Mouse (Mus musculus) frontal cortex, postnatal 14 days (tissue): ENCODE measurements at regions not wholly inside any gene's neighbourhood (a gene's known extent, or its start where the extent isn't known, plus 50 kb on each side); places are given as distances from the start of the nearest gene placed in this dataset.

Source experiments
- DNase-seq, 2 experiments: peaks; one replicate each; pipeline ENCODE4 v3.0.0; 2022; ENCODE audit warnings: low spot score in 2 of 2

- DNase-seq, result peak; percentile 54 to 88
Observed at GRCm38 (mm10) chr7:68579666-68580065, 169.4 kb downstream of the Arrdc4 start.

- DNase-seq, result no peak
Observed at GRCm38 (mm10) chr7:68579216-68579615, 169.8 kb downstream of the Arrdc4 start.

DNA sequence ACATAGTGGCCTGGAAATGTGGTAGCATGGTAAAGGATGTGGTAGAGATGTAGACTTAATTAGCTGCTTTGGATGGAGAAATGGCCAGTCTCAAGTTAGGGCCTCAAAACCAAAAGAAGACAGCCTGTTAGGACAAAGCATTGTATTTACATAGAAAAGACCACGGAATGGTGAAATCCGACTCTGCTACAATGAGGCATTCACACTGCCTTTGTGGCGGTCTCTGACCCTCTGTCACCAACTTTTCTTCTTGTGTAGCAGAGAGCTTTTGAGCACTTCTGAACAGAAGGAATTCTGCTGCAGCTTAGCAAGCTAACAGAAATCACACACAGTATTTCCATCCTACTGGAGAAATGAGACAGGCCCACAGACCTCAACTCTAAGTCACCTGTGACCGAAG is 177.7 kb downstream of the Arrdc4 start:
- DNase-seq, result no peak

DNA sequence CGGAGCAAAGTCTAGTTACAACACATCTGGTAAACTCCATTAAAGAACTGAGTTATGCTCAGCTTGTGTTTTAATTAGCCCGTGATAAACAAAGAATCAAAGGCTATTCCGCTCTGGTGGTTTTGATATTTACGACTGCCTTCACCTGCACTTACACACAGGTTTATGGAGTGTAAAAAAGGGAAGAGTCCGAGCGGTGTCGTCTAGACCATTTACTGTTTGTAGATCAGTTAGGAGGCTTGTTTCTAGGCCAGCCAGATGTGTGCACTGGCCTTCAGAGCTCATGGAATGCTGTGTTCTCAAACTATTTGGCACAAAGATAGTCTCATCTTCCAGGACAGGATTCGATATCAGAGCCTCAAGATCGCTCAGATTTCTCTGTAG is 180.9 kb downstream of the Arrdc4 start:
- DNase-seq, result no peak

- DNase-seq, result no peak
Observed at GRCm38 (mm10) chr7:68567452-68568126, 181.5 kb downstream of the Arrdc4 start.

DNA sequence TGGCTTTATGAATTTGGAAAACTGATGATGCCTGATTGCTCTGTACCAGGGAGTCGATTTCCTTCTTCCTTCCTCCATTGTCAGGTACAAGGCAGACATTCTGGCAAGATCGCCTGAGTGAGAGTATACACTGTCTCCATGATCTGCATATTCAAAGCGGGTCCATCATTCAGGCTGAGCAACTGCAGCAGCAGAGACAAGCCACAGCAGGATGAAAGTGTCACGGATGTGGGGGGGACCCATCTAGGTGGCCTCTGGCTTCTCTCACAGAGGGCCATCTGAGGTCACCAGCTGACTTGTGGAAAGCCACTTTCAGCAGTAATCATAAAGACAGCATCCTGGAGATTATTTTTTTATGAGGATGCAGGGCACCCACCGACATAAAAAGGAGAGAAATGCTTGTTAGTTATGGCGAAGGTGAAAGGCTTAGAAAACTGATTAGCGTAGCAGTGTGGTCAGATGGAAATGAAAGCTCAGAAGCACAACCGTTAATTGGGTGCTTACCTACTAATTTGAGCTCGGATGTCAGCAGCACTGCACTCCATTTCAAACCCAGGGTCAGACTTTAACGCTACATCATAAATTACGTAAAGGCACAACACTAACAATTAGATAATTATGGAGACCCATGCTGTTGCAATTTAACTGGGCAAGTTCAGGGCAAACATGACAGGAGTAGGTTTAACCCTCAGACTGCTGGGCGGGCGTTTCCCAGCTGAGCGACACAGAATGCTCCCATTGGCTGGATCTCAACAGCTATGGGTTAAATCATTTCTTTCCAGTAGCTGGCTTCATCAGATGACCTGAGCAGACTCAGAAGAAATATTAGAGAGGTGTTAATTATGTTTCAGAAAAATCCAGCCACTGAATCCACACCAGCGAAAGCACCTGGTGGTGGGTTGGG is 189.3 kb downstream of the Arrdc4 start:
- no peak for DNase-seq

DNA sequence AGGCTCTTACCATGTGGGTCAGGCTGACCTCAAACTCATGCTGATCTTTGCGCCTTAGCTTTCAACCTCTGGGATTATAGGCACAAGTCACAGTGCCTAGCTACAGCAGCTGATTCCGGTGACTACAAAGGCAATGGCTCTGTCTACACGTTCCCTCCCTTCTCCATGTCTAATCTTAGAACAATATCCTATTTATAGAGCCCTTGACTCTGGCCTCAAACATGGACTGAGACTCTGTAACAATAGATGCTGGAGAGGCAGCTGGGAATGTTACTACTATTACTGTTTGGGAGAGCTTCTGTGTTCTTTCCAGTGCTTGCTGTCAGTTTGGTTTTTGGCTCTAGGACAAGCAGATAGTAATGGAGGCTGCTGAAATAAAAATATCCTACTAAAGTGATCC is 198.7 kb downstream of the Arrdc4 start:
- DNase-seq, result no peak

DNA sequence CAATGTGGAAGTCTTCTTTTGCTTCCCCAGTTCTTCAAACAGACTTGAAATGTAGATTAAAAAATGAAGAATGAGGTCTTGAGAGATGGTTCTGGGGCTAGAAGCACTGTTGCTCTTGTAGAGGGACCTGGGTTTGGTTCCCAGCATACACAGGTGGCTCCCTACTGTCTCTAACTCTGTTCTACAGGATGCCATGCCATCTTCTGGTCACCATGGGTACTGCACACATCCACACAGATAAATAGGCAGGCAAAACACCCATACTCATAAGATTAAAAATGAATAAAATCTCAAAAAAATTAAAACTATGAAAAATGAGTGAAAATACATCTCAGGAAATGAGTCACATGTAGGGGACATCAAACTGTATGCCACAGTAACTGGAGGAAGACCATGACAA is 200.9 kb downstream of the Arrdc4 start:
- DNase-seq, result no peak

GRCm38 (mm10) chr7:68544136-68544535 is 204.9 kb downstream of the Arrdc4 start:
- DNase-seq, result no peak

DNA sequence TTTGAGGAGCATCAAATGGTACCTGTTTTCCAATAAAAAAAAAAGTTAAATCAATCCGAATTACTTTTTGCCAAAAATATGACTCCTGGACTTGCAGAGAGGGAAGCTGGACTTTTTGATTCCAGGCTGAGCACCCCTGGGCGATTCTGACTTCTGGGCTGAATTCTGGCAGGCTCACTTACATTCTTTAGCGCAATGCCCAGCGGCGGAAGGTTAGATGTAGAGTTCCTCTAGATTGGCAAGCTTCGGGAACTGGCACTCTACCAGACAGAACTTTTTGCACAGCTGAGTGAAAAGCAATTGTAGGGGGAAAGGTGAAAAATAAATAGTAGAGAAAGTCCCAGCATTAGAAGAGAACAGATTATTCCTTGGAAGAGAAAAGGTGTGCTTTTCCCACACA is 235.5 kb downstream of the Fam169b start:
- DNase-seq, result no peak

DNA sequence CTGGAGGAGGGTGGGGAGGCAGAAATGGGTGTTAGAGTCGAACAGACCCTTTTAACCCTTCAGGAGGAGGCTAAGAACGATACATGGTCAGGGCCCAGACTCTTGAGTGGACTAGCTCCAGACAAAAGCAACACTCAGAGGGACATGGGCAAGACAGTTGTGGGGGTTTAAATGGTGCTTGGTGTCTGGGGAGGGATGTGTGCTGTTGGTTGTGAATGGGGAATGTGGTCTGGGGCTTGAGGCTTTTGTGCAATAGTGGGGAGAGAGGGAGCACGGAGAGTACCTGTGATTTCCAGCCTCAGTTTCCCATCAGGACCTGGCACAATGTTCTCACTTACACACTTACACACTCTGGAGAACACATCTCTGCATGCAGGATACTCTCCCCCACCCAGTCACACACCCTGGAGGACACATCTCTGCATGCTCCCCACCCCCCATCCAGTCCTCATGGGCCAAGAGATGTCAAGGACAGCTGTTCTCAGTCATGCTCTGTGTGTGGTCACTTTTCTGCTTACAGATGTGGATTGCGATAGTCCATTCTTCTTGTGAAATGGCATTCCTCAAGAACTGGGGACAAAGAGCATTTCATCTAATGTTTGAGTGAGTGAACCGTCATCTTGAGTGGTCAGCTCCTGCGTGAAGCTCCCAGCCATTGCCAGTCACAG is 217.6 kb downstream of the Fam169b start:
- no peak for DNase-seq

DNA sequence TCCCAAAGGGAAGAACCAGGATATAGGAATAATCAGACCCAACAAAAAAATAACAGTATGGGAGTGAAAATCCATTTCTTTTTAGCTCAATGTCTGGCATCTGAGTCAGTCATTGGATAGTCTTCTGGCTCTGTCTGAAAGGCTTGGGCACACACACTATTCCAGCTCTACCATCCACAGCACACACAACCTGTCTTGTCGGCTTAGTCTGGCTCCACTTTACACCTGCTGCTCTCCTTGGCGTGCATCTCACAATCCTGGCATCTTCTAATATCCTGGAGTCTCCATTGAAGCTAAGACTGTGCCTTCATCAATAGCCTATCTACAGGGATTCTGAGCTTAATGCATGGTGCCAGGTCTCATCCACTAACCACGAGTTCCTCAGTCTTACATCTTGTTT is 213.0 kb downstream of the Fam169b start:
- no peak for DNase-seq

DNA sequence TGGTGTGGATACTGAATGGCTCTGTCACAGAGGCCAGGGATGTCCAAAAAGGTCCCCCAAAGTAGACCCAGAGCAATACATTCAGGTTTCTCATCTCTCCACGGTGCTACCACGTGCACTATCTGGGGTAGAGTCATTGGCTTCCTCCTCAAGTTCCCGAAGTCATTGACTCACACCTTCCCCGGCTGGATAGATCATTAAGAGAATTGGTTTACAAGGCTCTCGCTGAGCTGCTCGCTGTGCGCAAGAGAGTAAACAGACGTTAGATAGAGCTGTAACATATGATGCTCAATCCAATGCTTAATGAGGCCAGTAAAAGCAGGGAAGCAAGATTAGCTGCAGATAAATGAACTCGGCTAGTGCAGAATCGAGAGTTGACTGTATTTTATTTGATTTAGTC is 208.9 kb downstream of the Fam169b start:
- no peak for DNase-seq

DNA sequence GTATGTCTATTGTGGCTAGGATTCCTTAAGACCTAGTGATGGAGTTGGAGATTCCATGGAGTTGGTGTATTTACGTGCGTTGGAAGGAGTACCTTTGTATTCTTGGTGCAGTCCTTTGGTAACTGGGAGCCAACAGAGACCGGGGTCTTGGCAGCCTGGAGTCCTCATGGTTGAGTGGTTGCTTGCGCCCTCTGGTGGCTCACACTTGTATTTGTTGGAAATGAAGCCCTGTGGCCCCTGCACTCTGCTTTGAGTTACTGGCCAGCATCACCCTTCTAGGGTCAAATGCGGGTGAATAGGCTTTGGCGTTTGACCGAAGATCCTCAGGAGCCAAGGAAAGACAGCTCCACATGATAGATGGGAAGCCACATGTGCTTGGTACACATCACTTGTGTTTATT is 207.1 kb downstream of the Fam169b start:
- peak in 1 of 2 experiments; percentile 36 for DNase-seq

DNA sequence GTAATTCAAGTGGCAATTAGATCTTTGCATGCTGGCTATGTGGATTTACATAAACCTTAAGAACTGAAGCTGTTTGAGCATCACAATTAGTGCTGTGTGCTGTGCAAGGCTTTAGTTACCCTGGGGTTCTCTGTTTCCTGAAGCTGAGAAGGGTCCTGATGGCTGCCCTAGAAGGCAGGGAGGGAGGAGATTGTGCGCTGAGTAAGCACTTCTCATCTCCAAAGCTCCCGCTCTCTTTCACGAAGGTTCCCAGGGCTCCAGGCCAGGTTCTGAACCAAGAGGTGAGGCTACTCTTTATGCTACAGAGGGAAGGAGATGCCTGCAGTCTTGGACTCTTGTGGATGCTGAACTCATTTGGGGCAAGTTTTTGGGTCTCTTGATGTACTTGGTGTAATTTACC is 206.7 kb downstream of the Fam169b start:
- DNase-seq, result no peak

GRCm38 (mm10) chr7:68478044-68478443 is 204.4 kb downstream of the Fam169b start:
- no peak for DNase-seq

DNA sequence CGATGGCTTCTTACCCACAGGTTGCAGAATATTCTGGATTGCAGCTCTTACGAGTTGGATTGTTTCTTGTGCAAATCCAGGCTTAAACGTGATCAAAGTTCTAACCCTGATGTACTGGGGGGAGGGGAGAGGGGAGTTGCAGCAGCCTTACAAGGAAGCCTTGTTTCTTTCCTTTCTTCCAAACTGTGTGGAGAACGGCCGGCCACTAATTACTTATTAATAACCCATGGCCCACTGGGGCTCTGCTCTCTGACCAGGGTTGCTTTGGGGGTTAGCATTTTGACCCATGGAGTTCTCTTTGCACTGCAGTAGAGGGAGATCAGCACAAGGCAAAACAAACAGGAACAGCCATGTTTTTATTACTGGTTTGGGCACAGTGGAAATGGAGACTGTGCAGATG is 199.2 kb downstream of the Fam169b start:
- no peak for DNase-seq

DNA sequence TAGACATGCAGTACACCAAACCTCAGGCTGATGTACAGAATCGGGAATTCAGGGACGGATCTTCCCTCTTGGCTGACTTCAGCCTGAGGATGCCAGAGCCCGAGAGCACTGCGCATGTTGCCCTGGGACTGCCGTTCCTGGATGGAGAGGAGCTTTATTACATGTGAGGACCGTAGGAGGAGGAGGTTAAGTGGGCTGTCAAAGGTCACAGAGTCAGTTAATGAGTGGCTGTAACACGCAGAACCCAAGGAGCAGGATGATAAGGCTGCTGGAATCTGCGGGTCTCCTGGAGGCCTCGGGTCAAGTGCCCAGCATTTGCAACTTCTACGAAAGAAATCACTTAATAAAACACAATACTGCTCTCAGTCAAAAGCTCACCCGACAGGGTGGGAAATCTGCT is 197.3 kb downstream of the Fam169b start:
- no peak for DNase-seq

GRCm38 (mm10) chr7:68468574-68468973 is 194.9 kb downstream of the Fam169b start:
- DNase-seq, result no peak

- DNase-seq, result no peak
Observed at GRCm38 (mm10) chr7:68457842-68458241, 184.2 kb downstream of the Fam169b start.

DNA sequence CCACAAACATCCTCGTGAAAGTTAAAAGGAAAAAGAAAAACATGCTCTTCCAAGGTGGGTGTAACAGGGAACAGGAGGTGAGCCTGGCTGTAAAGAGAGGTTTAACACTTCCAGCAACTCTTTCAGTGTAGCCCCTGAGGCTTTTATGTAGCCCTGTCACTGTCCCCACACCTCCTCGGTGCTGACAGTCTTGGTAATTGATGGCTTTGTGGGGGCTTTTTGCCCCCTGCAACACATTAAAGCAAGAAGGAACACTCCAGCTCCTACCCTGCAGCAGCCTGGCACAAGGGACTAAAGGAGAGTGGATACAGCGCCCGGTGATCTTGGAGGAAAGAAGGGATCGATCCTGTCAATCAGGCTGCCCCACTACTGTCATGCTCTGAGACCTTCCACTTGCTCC is 181.8 kb downstream of the Fam169b start:
- DNase-seq, result no peak

- no peak for DNase-seq
Observed at GRCm38 (mm10) chr7:68453028-68453692, 179.5 kb downstream of the Fam169b start.
